Comparison of ENCODE assay signal across 11 mouse cellular contexts in genomic region chr2:117512551-117512950, GRCm38 (mm10).
DNase-seq lines count a peak whose midpoint lies in the region; ATAC-seq lines count a peak whose summit lies in the region.
"Had no signal": no experiment of that assay in that cellular context is flagged by ENCODE, and none has a peak within 500 bp of the region (broad histone marks: within the 10 kb centered on the region; RNA-seq: fewer than 3 reads in every experiment).

No protein-coding gene starts in this region.

- no peaks in the 10 kb centered on the region for H3K27me3 ChIP-seq in kidney, embryonic 14.5 days (ENCODE audit: control insufficient read depth, insufficient read depth, low read length)

- H3K27ac ChIP-seq in kidney, embryonic 14.5 days (ENCODE audit: low read depth, low read length) = no peak overlapping the region
- H3K27ac ChIP-seq: midbrain, embryonic 10.5 days had no signal

- H3K36me3 ChIP-seq in kidney, embryonic 14.5 days (ENCODE audit: control insufficient read depth, insufficient read depth, low read length) = no peaks in the 10 kb centered on the region
- H3K36me3 ChIP-seq: midbrain, embryonic 10.5 days had no signal

- DNase-seq in cerebellum, adult 18-20 months = peak; percentile 3 to 10
- no peak for DNase-seq in cerebellum, adult 8-10 months
- DNase-seq in kidney, postnatal 10 days = peak; percentile 8
- peak; percentile 19 to 41 for DNase-seq in cerebellum, postnatal 14 days
- DNase-seq in lung, postnatal 25 days (ENCODE audit: low spot score) = peak; percentile 17
- no peak for DNase-seq in kidney, postnatal 14 days
- no peak for DNase-seq in gastrocnemius, postnatal 10 days
- DNase-seq: layer of hippocampus, postnatal 36 days; thymus, adult 18-20 months had no signal

- ATAC-seq in kidney, embryonic 14.5 days (ENCODE audit: low FRiP score, low TSS enrichment) = no peak

- no peaks in the 10 kb centered on the region for H3K9me3 ChIP-seq in kidney, embryonic 14.5 days (ENCODE audit: control insufficient read depth, low read length)
- H3K9me3 ChIP-seq: midbrain, embryonic 10.5 days had no signal

- no peaks in the 10 kb centered on the region for H3K4me1 ChIP-seq in kidney, embryonic 14.5 days (ENCODE audit: control insufficient read depth, insufficient read depth, low read length)
- H3K4me1 ChIP-seq: midbrain, embryonic 10.5 days had no signal

- no peak overlapping the region for H3K4me3 ChIP-seq in kidney, embryonic 14.5 days (ENCODE audit: low read length)
- H3K4me3 ChIP-seq: midbrain, embryonic 10.5 days had no signal

- H3K9ac ChIP-seq in kidney, embryonic 14.5 days (ENCODE audit: low read depth, low read length) = no peak overlapping the region

- WGBS in kidney, embryonic 14.5 days = 47% methylated on average over 9 of the region's 9 CpGs

- H3K4me2 ChIP-seq in kidney, embryonic 14.5 days (replicated peaks; ENCODE audit: low read depth, low read length) = no peak overlapping the region

Comparison
In these comparisons a context has a peak if more than half of its experiments do, and no peak if none do; other contexts are left out.
1. DNase-seq: peak in cerebellum, adult 18-20 months (2 of 2), kidney, postnatal 10 days (single experiment), cerebellum, postnatal 14 days (2 of 2) and lung, postnatal 25 days (single experiment); none in cerebellum, adult 8-10 months (single experiment), kidney, postnatal 14 days (single experiment) and gastrocnemius, postnatal 10 days (single experiment).